Mouse (Mus musculus) intestine, embryonic 16.5 days (tissue): ENCODE results near the gene Lrrc1. TPM values are rescaled to one million over a fixed set of nuclear protein-coding genes. Genes with fewer than 3 reads are reported as not detected.
"Not testable (repeated sequence)": the region's sequence is repeated elsewhere in the genome, so short reads cannot be mapped to it uniquely, and the experiment has no call there.

Source experiments
- ATAC-seq: fragments of 200-750 bp; cut with Nextera tagmentation; 2 replicates; pipeline ENCODE4 v1.8.0; 2017; ENCODE audit warnings: moderate TSS enrichment, moderate library complexity
- H3K27ac ChIP-seq: fragments of 300-500 bp; sonication (generic); 2 replicates; pipeline ENCODE4 v1.5.1; 2014; ENCODE audit warnings: mild to moderate bottlenecking, low read length
- H3K27me3 ChIP-seq: fragments of 300-500 bp; sonication (generic); replicated peaks from 2 replicates; pipeline ENCODE4 v1.6.1; 2014; ENCODE audit warnings: low read length, control low read depth, mixed read lengths; ENCODE audit not compliant: control insufficient read depth, insufficient read depth
- H3K36me3 ChIP-seq: fragments of 300-500 bp; sonication (generic); 2 replicates; pipeline ENCODE4 v1.6.1; 2014; ENCODE audit warnings: low read length, control low read depth; ENCODE audit not compliant: control insufficient read depth, insufficient read depth
- H3K4me1 ChIP-seq: fragments of 300-500 bp; sonication (generic); 2 replicates; pipeline ENCODE4 v1.6.1; 2014; ENCODE audit warnings: low read length, control low read depth, mixed read lengths; ENCODE audit not compliant: control insufficient read depth, insufficient read depth
- H3K4me2 ChIP-seq: fragments of 300-500 bp; sonication (generic); 2 replicates; pipeline ENCODE4 v1.6.1; 2014; ENCODE audit warnings: low read depth, low read length, control low read depth
- H3K4me3 ChIP-seq: fragments of 300-500 bp; sonication (generic); 2 replicates; pipeline ENCODE4 v1.5.1; 2014; ENCODE audit warnings: mild to moderate bottlenecking, low read length
- H3K9ac ChIP-seq: fragments of 300-500 bp; sonication (generic); 2 replicates; pipeline ENCODE4 v1.6.1; 2014; ENCODE audit warnings: low read depth, low read length
- H3K9me3 ChIP-seq: fragments of 300-500 bp; sonication (generic); 2 replicates; pipeline ENCODE4 v1.6.1; 2016; ENCODE audit warnings: low read length, control low read depth; ENCODE audit not compliant: control insufficient read depth
- WGBS: fragments of 180-500 bp; shearing (Covaris S2); extraction: QIAGEN DNeasy Blood & Tissue Kit; methylation state at CpG from one replicate; pipeline ENCODE4 v1.1.7; 2014; 5-methylcytosine and 5-hydroxymethylcytosine counted together
- polyA plus RNA-seq: library from polyadenylated mRNA; unstranded; fragments of >200 nt; fragmentation: Nextera tagmentation; extraction: Ambion mirVana; gene quantifications from 2 replicates; pipeline ENCODE4 v1.2.1, GENCODE M21; 2015

The Lrrc1 gene
- polyA plus RNA-seq, 1 experiment from 2014 or later = 14.1 TPM

DNA sequence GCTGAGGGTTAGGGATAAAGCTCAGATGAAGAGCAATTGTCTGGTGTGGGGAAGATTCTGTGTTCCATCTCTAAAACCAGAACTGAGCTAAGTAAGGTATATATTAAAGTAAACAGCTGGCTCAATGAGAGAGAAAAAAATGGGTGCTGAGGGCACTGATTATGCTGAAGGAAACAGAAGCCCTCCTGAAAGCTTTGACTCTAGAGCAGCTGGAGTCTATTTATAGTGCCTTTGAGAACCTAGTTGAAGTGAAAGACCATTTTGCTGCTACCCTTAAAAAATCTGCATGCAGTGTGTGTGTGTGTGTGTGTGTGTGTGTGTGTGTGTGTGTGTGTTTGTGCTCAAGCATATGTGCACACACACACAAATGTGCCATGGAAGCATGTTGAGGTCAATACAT, 32.7 kb upstream of the Lrrc1 start:
- ATAC-seq = no peak
- no peak overlapping the region for H3K4me2 ChIP-seq
- no peaks in the 10 kb centered on the region for H3K4me1 ChIP-seq
- no peaks in the 10 kb centered on the region for H3K36me3 ChIP-seq
- no peak overlapping the region for H3K27ac ChIP-seq
- H3K9me3 ChIP-seq = no peaks in the 10 kb centered on the region
- no peak overlapping the region for H3K9ac ChIP-seq
- H3K27me3 ChIP-seq = no peaks in the 10 kb centered on the region
- no peak overlapping the region for H3K4me3 ChIP-seq

DNA sequence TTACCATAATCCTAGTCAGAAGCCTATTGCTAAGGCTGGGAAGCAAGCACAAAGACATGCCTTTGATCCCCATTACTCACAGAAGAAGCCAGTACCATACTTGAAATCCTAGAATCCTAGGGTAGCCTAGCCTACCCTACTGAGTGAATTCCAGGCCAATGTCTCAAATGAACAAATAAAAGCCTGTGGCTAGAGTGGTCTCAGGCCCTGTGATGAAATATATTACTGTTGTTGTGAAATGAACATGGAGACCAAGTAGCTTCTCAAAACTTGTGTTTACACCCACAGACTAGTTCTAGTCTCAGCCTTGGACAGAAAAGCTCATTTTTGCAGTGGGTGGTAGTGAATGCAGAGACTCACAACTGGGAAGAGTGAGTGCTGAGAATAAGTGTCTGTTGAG, 31.6 kb upstream of the Lrrc1 start:
- no peak overlapping the region for H3K4me2 ChIP-seq
- no peaks in the 10 kb centered on the region for H3K36me3 ChIP-seq
- H3K9me3 ChIP-seq = no peaks in the 10 kb centered on the region
- no peak for ATAC-seq
- no peak overlapping the region for H3K4me3 ChIP-seq
- no peak overlapping the region for H3K9ac ChIP-seq
- H3K27ac ChIP-seq = no peak overlapping the region
- H3K27me3 ChIP-seq = no peaks in the 10 kb centered on the region
- H3K4me1 ChIP-seq = no peaks in the 10 kb centered on the region

DNA sequence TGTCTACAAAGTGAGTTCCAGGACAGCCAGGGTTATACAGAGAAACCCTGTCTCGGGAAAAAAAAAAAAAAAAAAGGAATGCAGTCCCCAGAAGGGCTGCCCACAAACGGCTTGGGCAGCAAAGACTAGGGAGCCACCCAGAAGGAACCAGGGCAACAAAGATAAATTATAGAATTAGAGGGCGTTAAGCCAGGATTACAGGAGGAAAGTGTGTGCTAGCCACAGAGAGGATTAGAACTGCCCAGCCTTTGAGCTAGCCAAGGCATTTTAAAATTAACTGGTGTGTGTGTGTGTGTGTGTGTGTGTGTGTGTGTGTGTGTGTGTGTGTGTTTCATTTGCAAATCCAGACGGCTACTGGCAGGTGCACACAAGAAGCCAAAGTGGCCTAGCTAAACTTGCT, 30.3 kb upstream of the Lrrc1 start:
- H3K4me3 ChIP-seq, H3K4me2 ChIP-seq, H3K27ac ChIP-seq, H3K9ac ChIP-seq, H3K27me3 ChIP-seq, H3K9me3 ChIP-seq, ATAC-seq, H3K4me1 ChIP-seq, H3K36me3 ChIP-seq: not testable (repeated sequence)
- WGBS = 61% methylated on average over 4 of the region's 4 CpGs

DNA sequence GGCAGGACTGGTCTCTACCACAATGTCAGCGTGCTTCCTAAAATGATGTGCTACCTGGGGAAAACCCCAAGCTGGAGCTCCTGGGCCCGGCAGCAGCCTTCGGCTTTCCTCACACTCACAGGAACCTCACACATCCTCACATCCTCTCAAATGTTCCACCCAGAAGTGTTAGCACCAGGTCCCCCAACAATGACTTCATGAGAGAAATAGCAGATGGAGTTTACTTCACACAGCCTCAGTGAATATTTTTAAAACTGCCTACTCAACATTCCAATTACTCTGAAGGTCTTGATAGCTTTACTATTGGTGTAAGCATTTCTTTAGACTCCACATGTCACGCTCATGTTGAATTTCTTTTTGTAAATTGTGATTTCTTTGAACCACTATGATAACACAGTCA, 27.2 kb upstream of the Lrrc1 start:
- no peak overlapping the region for H3K27ac ChIP-seq
- no peaks in the 10 kb centered on the region for H3K4me1 ChIP-seq
- no peak overlapping the region for H3K4me3 ChIP-seq
- WGBS = 88% methylated on average over 4 of the region's 4 CpGs
- no peaks in the 10 kb centered on the region for H3K27me3 ChIP-seq
- no peak for ATAC-seq
- H3K9me3 ChIP-seq = no peaks in the 10 kb centered on the region
- no peak overlapping the region for H3K9ac ChIP-seq
- H3K36me3 ChIP-seq = no peaks in the 10 kb centered on the region
- H3K4me2 ChIP-seq = no peak overlapping the region

DNA sequence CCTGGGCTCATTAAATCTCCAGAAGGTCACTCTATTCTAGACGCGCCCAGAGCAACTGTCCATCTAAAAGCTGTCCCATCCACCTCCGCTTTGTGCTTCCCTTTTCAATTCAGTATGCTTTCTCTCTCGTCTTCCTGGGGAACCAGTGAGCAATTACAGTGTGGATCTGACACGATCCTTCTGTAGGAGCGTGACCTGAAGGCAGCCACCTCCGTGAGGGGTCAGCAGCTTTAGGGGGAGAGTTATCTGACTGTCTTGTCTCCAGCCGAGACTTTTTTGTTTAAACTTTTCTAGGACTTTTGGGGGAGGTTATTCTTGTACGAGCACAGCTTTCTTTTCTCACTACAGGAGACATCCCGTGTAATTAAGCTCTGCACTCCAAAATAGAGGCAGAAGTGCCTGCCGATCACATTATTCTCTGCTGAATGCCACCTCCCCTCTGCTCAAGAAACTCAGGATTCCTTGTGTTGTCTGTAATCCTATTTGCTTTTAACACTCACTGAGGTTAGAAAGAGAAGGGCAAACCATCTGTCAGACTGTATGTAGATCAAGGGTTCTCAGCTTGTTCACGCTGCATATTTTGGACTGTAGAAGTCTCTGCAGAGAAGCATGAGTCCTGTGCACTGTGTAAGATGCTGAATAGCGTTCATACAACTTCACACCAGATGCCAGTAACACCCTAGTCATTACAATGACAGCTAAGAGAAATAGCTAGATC, 24.3 kb upstream of the Lrrc1 start:
- WGBS = 58% methylated on average over 13 of the region's 13 CpGs
- Histone ChIP-seq H3K9ac (no peak overlapping the region), H3K9me3 (no peaks in the 10 kb centered on the region), H3K27me3 (no peaks in the 10 kb centered on the region), H3K4me3 (no peak overlapping the region), H3K36me3 (no peaks in the 10 kb centered on the region), H3K27ac (no peak overlapping the region), H3K4me1 (no peaks in the 10 kb centered on the region), H3K4me2 (no peak overlapping the region)
- no peak for ATAC-seq

DNA sequence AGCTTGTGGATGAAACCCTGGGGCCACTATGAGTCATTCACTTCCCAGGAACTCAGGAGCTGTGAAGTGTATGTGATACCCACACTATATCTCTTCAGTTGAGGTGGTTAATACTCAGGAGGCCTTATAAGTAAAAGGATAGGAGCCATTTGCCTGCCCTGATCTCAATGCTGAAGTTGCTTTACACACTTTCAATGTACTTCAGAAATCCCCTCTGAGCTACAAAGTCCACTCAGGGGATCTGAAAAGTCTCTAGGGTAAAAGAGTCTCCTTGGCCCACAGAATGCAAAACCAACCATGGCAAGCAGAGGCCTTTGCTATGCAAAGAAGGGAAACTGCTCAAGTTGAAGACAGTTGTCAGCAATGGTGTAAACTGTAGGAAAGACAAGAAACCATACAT, 17.2 kb upstream of the Lrrc1 start:
- Histone ChIP-seq H3K4me3 (no peak overlapping the region), H3K27ac (no peak overlapping the region), H3K4me1 (no peaks in the 10 kb centered on the region), H3K36me3 (no peaks in the 10 kb centered on the region), H3K27me3 (no peaks in the 10 kb centered on the region), H3K9ac (no peak overlapping the region), H3K4me2 (no peak overlapping the region), H3K9me3 (peaks cover 5% of the 10 kb centered on the region; the same call in 1 of the 2 replicates)
- no peak for ATAC-seq

DNA sequence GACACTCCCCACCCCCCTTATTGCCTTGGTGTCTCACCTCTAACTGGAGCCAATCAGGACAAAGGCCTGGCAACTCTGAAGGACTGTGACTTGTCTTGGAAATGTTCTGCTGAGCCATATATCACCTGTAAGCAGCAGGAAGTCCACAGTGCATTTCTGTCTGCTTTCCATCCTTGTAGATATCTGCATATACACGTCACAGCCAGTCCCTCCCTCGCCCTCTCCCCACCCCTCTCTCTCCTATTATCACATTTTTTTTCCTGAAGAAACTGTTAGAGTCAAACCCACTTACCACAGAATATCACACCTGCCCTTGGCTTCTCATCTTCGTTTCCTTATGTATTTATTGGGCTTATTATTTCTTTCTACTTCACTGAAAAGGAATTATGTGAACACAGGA, 13.3 kb upstream of the Lrrc1 start:
- no peak overlapping the region for H3K9ac ChIP-seq
- ATAC-seq = peak; percentile 86
- H3K4me1 ChIP-seq = no peaks in the 10 kb centered on the region
- H3K36me3 ChIP-seq = no peaks in the 10 kb centered on the region
- H3K4me2 ChIP-seq = no peak overlapping the region
- 36% methylated on average over 3 of the region's 3 CpGs for WGBS
- H3K4me3 ChIP-seq = no peak overlapping the region
- peaks cover 1% of the 10 kb centered on the region; the same call in 1 of the 2 replicates for H3K9me3 ChIP-seq
- H3K27ac ChIP-seq = no peak overlapping the region
- H3K27me3 ChIP-seq = no peaks in the 10 kb centered on the region

DNA sequence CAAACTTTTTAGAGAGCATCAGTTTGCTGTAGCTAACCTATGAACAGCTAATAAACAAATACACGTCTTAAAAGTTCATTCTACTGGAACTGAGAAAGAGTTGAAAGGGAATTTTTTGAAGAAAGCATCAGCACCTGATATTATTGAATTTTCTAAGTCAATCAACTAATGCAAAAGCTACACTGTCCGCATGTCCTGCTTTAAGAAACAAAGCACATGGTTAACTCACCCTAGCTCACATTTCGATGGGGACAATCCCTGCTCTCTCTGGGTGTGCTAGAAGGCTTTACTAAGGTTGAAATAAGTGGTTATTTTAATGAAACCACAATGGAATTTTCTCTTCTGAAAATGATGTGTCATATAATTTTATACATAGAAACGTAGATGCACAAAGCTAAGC, 12.5 kb upstream of the Lrrc1 start:
- WGBS = 84% methylated on average over 4 of the region's 4 CpGs
- H3K4me3 ChIP-seq = no peak overlapping the region
- no peaks in the 10 kb centered on the region for H3K4me1 ChIP-seq
- H3K4me2 ChIP-seq = no peak overlapping the region
- no peaks in the 10 kb centered on the region for H3K27me3 ChIP-seq
- no peak for ATAC-seq
- no peaks in the 10 kb centered on the region for H3K9me3 ChIP-seq
- H3K36me3 ChIP-seq = no peaks in the 10 kb centered on the region
- peak overlapping the region; percentile 94 for H3K27ac ChIP-seq
- H3K9ac ChIP-seq = no peak overlapping the region

DNA sequence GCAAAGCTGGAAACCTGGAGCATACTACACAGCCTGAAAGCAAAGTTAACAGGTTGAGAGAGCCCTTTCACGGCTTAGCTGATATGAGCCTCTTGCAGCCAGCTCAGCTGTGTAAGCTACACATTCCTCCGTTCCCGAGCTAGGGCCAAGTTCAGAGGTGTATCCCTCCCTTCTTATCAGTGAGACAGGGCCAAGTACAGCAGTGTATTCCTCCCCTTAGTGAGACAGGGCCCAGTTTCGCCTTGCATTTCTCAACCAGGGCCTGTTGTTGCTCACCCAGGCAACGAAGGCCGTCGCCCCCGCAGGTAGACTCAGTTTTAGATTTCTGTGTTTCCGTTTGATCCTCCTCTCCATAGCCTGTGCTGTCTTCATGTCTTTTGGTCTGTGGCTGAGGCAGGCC, 11.8 kb upstream of the Lrrc1 start:
- Histone ChIP-seq H3K27me3 (no peaks in the 10 kb centered on the region), H3K36me3 (no peaks in the 10 kb centered on the region), H3K27ac (peak overlapping the region; percentile 94), H3K9ac (peak overlapping the region; percentile 51), H3K4me2 (0 out of 2 replicates have a peak overlapping the region, but pooled peaks have one; percentile 22), H3K9me3 (no peaks in the 10 kb centered on the region), H3K4me1 (no peaks in the 10 kb centered on the region), H3K4me3 (no peak overlapping the region)
- ATAC-seq = peak; percentile 97
- 62% methylated on average over 9 of the region's 9 CpGs for WGBS

DNA sequence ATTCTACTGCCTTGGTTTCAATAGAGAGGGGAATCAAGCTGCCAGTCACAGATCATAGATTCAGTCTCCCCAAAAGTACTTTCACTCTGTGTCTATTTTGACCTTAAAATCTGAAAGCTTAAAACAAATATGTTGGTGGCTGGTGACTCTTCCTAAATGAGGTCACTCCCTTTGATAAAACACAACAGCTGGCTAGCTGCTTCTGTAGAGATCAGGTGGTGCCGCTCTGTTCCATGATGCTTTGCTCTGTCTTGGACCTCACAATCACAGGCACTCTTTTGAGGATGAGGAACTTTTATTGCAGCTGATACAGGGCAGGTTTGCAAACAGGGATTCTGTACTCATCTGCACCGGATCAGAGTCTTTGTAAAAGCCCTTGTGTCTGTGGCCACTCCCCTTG, 8.8 kb upstream of the Lrrc1 start:
- H3K36me3 ChIP-seq = no peaks in the 10 kb centered on the region
- H3K27ac ChIP-seq = no peak overlapping the region
- no peak for ATAC-seq
- H3K4me2 ChIP-seq = no peak overlapping the region
- H3K9me3 ChIP-seq = no peaks in the 10 kb centered on the region
- H3K4me3 ChIP-seq = no peak overlapping the region
- no peaks in the 10 kb centered on the region for H3K4me1 ChIP-seq
- H3K27me3 ChIP-seq = no peaks in the 10 kb centered on the region
- no peak overlapping the region for H3K9ac ChIP-seq
- WGBS = 54% methylated on average over 2 of the region's 2 CpGs
